Comparison of ENCODE assay signal across 9 mouse cellular contexts in the genomic region with DNA sequence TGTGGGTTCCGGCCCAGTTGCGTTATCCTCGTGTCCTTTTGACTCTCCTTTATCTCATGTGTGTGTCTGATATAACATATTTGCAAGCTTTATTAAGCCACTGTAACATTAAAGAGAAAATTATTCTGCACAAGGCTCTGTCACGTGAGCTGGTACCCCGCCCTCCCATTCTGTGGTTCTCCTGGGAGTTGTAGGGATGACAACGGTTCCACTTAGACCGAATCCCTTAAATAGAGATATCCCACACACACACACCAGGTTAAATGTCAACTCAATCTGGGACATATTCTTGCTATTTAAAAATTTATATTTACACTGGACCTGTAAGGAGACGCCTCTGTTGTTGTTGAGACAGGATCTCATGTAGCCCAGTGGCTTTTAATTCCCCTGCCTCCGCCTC. TPM values are rescaled to one million over a fixed set of nuclear protein-coding genes. Genes with fewer than 3 reads are reported as not detected.
DNase-seq lines count a peak whose midpoint lies in the region; ATAC-seq and TF ChIP-seq lines count a peak whose summit lies in the region.
"Had no signal": no experiment of that assay in that cellular context is flagged by ENCODE, and none has a peak within 500 bp of the region (broad histone marks: within the 10 kb centered on the region; RNA-seq: fewer than 3 reads in every experiment).

No protein-coding gene starts in this region.

- H3K4me1 ChIP-seq in cerebellum, adult 2 months (ENCODE audit: control insufficient read depth, insufficient read depth, low read length) = peaks cover 3% of the 10 kb centered on the region
- peaks cover 14% of the 10 kb centered on the region for H3K4me1 ChIP-seq in lung, embryonic 15.5 days
- H3K4me1 ChIP-seq in forebrain, embryonic 16.5 days (replicated peaks; ENCODE audit: control insufficient read depth, insufficient read depth, low read length) = peaks cover 17% of the 10 kb centered on the region
- H3K4me1 ChIP-seq in liver, embryonic 14.5 days (replicated peaks; ENCODE audit: control insufficient read depth in 2 of 2, insufficient read depth in 2 of 2, low read length in 1 of 2) = peaks cover 4 to 18% of the 10 kb centered on the region in 2 experiments; a peak in 3 of 4 replicates

- no peak for TF ChIP-seq POLR2A in cerebellum, adult 2 months (IDR thresholded peaks at IDR 0.05; ENCODE audit: borderline replicate concordance, insufficient read depth, low read length)

- peak in 1 of 2 experiments; percentile 48 for DNase-seq in cerebellum, adult 2 months
- no peak for DNase-seq in cerebellum, postnatal 4 days (ENCODE audit: low spot score in 2 of 2)
- no peak for DNase-seq in lung, postnatal 25 days (ENCODE audit: low spot score)
- DNase-seq in liver, embryonic 14.5 days (ENCODE audit: low read depth in 3 of 3, low spot score in 3 of 3) = peak in 1 of 3 experiments; percentile 43
- DNase-seq in adrenal gland, adult 18-20 months (ENCODE audit: low spot score in 2 of 2) = no peak
- DNase-seq in natural killer cell, adult 2 months (ENCODE audit: low spot score in 2 of 2) = no peak

- TF ChIP-seq CTCF in cerebellum, adult 2 months (IDR thresholded peaks at IDR 0.05; ENCODE audit: borderline replicate concordance, insufficient read depth, low read depth, low read length) = no peak
- TF ChIP-seq CTCF in liver, embryonic 14.5 days (IDR thresholded peaks at IDR 0.05; ENCODE audit: low read depth) = no peak

- no peak overlapping the region for H3K27ac ChIP-seq in cerebellum, adult 2 months (ENCODE audit: insufficient read depth, low read length)
- no peak overlapping the region for H3K27ac ChIP-seq in lung, embryonic 15.5 days
- H3K27ac ChIP-seq in forebrain, embryonic 16.5 days (ENCODE audit: low read length) = peak overlapping the region; percentile 44
- H3K27ac ChIP-seq in liver, embryonic 14.5 days = peak overlapping the region; percentile 39; the same call in 1 of the 2 replicates

- TF ChIP-seq EP300 in liver, embryonic 14.5 days (IDR thresholded peaks at IDR 0.05; ENCODE audit: low read depth) = no peak

- peak overlapping the region; percentile 34 for H3K9ac ChIP-seq in lung, embryonic 15.5 days
- peak overlapping the region; percentile 51 for H3K9ac ChIP-seq in forebrain, embryonic 16.5 days (replicated peaks; ENCODE audit: low read depth, low read length)
- H3K9ac ChIP-seq in liver, embryonic 14.5 days (replicated peaks) = peak overlapping the region; percentile 48

- H3K4me2 ChIP-seq in lung, embryonic 15.5 days = peak overlapping the region; percentile 82
- peak overlapping the region; percentile 71 for H3K4me2 ChIP-seq in forebrain, embryonic 16.5 days (ENCODE audit: low read length)
- H3K4me2 ChIP-seq in liver, embryonic 14.5 days (ENCODE audit: low read depth) = peak overlapping the region; percentile 98

- H3K9me3 ChIP-seq in lung, embryonic 15.5 days = no peaks in the 10 kb centered on the region
- no peaks in the 10 kb centered on the region for H3K9me3 ChIP-seq in forebrain, embryonic 16.5 days (ENCODE audit: control insufficient read depth, low read length)
- no peaks in the 10 kb centered on the region for H3K9me3 ChIP-seq in liver, embryonic 14.5 days (ENCODE audit: control insufficient read depth, low read length)

- ATAC-seq in lung, embryonic 15.5 days (ENCODE audit: borderline replicate concordance, extremely low read depth, low FRiP score, low TSS enrichment) = no peak
- ATAC-seq in forebrain, embryonic 16.5 days = no peak
- no peak for ATAC-seq in liver, embryonic 14.5 days (ENCODE audit: insufficient read depth)

- H3K4me3 ChIP-seq in cerebellum, adult 2 months (replicated peaks; ENCODE audit: insufficient read depth, low read depth, low read length) = peak overlapping the region; percentile 80
- H3K4me3 ChIP-seq in lung, embryonic 15.5 days = peak overlapping the region; percentile 62
- H3K4me3 ChIP-seq in forebrain, embryonic 16.5 days (replicated peaks; ENCODE audit: low read length) = peak overlapping the region; percentile 74
- peak overlapping the region; percentile 80 to 94 for H3K4me3 ChIP-seq in liver, embryonic 14.5 days (ENCODE audit: insufficient read depth in 1 of 2, low read depth in 2 of 2, low read length in 2 of 2)

- 16% methylated on average over 9 of the region's 9 CpGs for WGBS in cerebellum, adult 2 months
- 2% methylated on average over 9 of the region's 9 CpGs for WGBS in lung, embryonic 15.5 days
- 1% methylated on average over 9 of the region's 9 CpGs for WGBS in forebrain, embryonic 16.5 days
- 4% methylated on average over 9 of the region's 9 CpGs for WGBS in liver, embryonic 14.5 days (ENCODE audit: insufficient replicate concordance)

- no peaks in the 10 kb centered on the region for H3K27me3 ChIP-seq in cerebellum, adult 2 months (ENCODE audit: control insufficient read depth, insufficient read depth, low read length)
- H3K27me3 ChIP-seq in lung, embryonic 15.5 days = no peaks in the 10 kb centered on the region
- no peaks in the 10 kb centered on the region for H3K27me3 ChIP-seq in forebrain, embryonic 16.5 days (replicated peaks; ENCODE audit: control insufficient read depth, insufficient read depth, low read length)
- H3K27me3 ChIP-seq in liver, embryonic 14.5 days (ENCODE audit: control insufficient read depth, insufficient read depth, low read length) = no peaks in the 10 kb centered on the region

- no peaks in the 10 kb centered on the region for H3K36me3 ChIP-seq in lung, embryonic 15.5 days
- no peaks in the 10 kb centered on the region for H3K36me3 ChIP-seq in forebrain, embryonic 16.5 days (ENCODE audit: control insufficient read depth, insufficient read depth)
- H3K36me3 ChIP-seq in liver, embryonic 14.5 days (replicated peaks; ENCODE audit: control insufficient read depth, insufficient read depth, low read depth) = no peaks in the 10 kb centered on the region

RNA-seq across cellular contexts. Expression of a gene that starts 14.6 kb away (rescaled TPM):
- polyA plus RNA-seq in cerebellum, adult 2 months (2012; rRNA removed) = 9.2 and 9.5 TPM in 2 replicates
- polyA plus RNA-seq in lung, embryonic 15.5 days (2015; fragmentation: Nextera tagmentation; extraction: Ambion mirVana) = 20.9 and 21.5 TPM in 2 replicates
- 19.0 and 19.1 TPM in 2 replicates for polyA plus RNA-seq in forebrain, embryonic 16.5 days (2015; fragmentation: Nextera tagmentation; extraction: Ambion mirVana)
- polyA plus RNA-seq in liver, embryonic 14.5 days (2012; rRNA removed) = 3.7 and 4.1 TPM in 2 replicates
- 4.1 and 4.8 TPM in 2 replicates for polyA plus RNA-seq in liver, embryonic 14.5 days (2014; fragmentation: Nextera tagmentation; extraction: Ambion mirVana)
- total RNA-seq in adrenal gland, adult 18-20 months (2021) = 10 to 100 TPM; 11.0 to 12.3 TPM

RNA-seq across cellular contexts. Expression of a gene that starts 49.8 kb away (rescaled TPM):
- 25.6 and 27.2 TPM in 2 replicates for polyA plus RNA-seq in cerebellum, adult 2 months (2012; rRNA removed)
- polyA plus RNA-seq in lung, embryonic 15.5 days (2015; fragmentation: Nextera tagmentation; extraction: Ambion mirVana) = 15.0 and 15.3 TPM in 2 replicates
- 26.2 and 28.5 TPM in 2 replicates for polyA plus RNA-seq in forebrain, embryonic 16.5 days (2015; fragmentation: Nextera tagmentation; extraction: Ambion mirVana)
- polyA plus RNA-seq in liver, embryonic 14.5 days (2012; rRNA removed) = 1.9 and 2.0 TPM in 2 replicates
- 1.3 TPM in 2 replicates for polyA plus RNA-seq in liver, embryonic 14.5 days (2014; fragmentation: Nextera tagmentation; extraction: Ambion mirVana)
- total RNA-seq in adrenal gland, adult 18-20 months (2021) = 1 to 10 TPM; 6.2 to 6.3 TPM

RNA-seq across cellular contexts. Expression of a gene that starts 51.2 kb away (rescaled TPM):
- polyA plus RNA-seq in cerebellum, adult 2 months (2012; rRNA removed) = 0.13 and 0.16 TPM in 2 replicates
- 0.18 and 0.40 TPM in 2 replicates for polyA plus RNA-seq in lung, embryonic 15.5 days (2015; fragmentation: Nextera tagmentation; extraction: Ambion mirVana)
- not detected in 2 replicates for polyA plus RNA-seq in forebrain, embryonic 16.5 days (2015; fragmentation: Nextera tagmentation; extraction: Ambion mirVana)
- polyA plus RNA-seq in liver, embryonic 14.5 days (2012; rRNA removed) = not detected in 2 replicates
- not detected in 2 replicates for polyA plus RNA-seq in liver, embryonic 14.5 days (2014; fragmentation: Nextera tagmentation; extraction: Ambion mirVana)
- not detected for total RNA-seq in adrenal gland, adult 18-20 months (2021)
- polyA plus RNA-seq: frontal cortex, adult 2 months had no signal

Comparison
In these comparisons a context has a peak if more than half of its experiments do, and no peak if none do; other contexts are left out.
1. H3K27ac ChIP-seq: peak in forebrain, embryonic 16.5 days (single experiment) and liver, embryonic 14.5 days (single experiment); none in cerebellum, adult 2 months (single experiment) and lung, embryonic 15.5 days (single experiment).
2. Peak in every context shown above with its lines, with median percentiles within 50 percentile points of each other: H3K4me3 ChIP-seq, H3K4me2 ChIP-seq and H3K9ac ChIP-seq.